Mouse (Mus musculus) frontal cortex, postnatal 10 days (tissue): ENCODE data around the gene Aurkb.
A peak's percentile ranks its signal among the peaks of the same experiment; 100 is the strongest.
"Not testable (repeated sequence)": the region's sequence is repeated elsewhere in the genome, so short reads cannot be mapped to it uniquely, and the experiment has no call there.

ENCODE experiments used
- DNase-seq, 2 experiments: peaks; one replicate each; pipeline ENCODE4 v3.0.0; 2022; ENCODE audit warnings: low spot score in 2 of 2, mixed read lengths in 1 of 2

Gene Aurkb

DNA sequence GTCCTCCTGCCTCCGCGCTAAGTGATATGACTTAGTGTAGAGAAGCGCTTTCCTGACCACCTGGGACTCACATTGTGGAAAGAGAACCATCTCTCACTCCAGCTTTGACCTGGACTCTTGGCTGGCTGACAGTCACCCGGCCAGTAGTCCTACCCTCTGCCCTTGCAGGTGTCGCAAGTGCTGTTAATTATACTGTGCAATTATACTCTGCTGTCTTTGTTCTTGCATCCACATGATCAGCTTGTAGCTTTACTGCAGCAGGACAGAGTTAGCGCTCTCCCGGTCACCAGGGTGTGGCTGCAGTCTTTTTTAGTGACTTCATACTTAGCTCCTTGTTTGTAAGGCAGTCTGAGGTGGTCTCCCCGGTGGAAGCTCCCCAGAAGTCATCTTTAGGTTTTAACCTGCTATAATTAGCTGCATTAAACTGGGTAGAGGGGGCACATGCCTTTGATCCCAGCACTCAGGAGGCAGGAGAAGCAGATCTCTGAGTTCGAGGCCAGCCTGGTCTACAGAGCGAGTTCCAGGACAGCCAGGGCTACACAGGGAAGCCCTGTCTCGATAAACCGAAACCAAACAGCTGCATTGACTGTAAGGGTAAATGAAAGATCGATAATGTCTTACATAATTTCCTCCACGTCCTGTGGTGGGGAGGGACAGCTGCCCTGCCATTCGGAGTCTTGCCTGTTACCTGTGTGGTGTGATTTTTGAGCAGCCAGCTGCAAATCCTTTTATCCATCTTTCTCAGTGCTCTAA lies 34.8 kb downstream of the Aurkb start:
- DNase-seq, result no peak

DNA sequence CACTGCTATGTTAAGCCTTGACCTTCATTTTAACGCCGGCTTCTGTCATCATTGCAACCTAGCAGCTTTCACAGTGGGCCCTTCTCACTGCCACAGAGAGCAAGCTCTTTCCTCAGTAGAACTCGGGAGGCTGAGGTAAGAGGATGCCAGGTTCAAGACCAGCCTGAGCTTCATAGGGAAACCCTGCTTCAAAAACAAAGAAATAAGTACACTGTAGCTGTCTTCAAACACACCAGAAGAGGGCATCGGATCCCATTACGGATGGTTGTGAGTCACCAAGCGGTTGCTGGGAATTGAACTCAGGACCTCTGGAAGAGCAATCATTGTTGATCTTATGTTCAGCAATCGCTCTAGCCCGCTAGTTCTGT lies 35.4 kb downstream of the Aurkb start:
- no peak for DNase-seq

DNA sequence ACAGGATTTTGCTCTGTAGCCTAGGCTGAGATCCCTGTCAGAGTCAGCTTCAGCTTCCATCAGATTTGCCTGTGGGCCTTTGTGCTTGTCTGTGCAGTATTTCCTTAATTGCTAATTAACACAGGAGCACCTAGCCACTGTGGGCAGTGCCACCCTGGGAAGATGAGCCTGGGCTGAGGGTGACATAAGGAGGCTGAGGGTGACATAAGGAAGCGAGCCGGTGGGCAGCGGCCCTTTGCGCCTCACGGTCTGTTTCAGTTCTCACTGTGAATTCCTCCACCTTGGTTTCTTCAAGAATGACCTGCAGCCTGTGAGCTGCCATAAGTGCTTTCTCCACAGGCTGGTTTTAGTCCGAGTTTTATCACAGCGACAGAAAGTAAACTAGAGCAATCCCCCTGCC lies 36.2 kb downstream of the Aurkb start:
- no peak for DNase-seq

- no peak for DNase-seq
These were observed 40.2 kb downstream of the Aurkb start for GRCm38 (mm10) chr11:69085608-69086007.

DNA sequence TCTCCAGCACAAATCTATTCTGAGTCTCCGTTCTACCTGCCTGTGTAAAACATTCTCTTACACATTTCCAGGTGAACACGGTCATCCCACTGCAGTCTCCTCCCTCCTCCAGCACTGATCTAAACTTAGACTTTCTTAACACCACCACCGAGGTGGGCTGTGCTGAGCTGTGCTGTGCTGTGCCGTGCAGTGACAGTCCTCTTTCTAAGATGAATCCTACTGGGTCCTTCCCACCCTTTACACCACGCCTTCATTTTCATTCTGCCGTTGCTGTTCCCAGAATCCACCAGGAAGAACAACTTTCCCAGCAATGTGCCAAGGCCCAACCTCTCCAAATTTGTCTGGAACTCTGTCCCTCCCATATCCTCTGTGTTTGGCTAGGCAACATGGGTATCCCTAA lies 40.9 kb downstream of the Aurkb start:
- DNase-seq, result peak in 1 of 2 experiments; percentile 58

DNA sequence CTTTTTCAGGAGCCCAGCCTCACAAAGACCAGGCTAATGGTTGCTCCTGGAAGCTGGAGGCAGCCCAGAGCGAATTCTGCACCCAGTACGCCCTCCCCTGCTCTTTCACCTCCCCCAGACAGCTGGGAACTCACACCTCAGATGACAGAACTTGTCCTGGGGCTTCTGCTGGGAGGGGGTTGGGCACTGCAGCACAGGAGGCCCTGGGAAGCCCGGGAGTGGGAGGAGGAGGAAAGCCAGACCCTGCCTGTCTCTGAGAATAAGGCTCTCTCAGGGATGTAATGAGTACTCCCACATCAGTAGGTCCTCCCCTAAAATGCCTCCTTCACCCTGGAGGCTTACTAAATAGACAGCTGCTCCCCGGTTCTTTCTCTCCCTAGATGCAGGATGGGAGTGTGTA lies 41.6 kb downstream of the Aurkb start:
- DNase-seq, result peak in 1 of 2 experiments; percentile 65

DNA sequence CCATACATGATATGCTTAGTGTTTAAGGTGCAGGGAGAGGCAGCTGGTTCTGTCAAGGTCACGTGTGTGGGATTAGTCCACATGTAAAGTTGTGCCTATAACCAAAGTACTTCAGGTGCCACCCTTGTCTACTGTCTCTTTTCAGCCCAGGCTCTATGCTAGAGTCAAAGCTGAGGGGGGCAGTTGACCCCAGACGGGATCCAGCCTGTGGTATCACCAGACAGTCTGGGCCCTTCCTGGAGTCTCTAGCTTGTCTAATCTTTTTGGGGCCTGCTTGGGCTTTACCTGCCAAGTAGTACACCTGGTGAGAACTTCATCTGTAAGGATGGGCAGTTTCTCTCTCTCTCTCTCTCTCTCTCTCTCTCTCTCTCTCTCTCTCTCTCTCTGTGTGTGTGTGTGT lies 42.1 kb downstream of the Aurkb start:
- no peak for DNase-seq

- peak; percentile 92 to 93 for DNase-seq
These were observed 42.8 kb downstream of the Aurkb start, which contains the start of gene Vamp2 for GRCm38 (mm10) chr11:69088103-69088855. Vamp2 (plus strand) TSS chr11:69088490.

DNA sequence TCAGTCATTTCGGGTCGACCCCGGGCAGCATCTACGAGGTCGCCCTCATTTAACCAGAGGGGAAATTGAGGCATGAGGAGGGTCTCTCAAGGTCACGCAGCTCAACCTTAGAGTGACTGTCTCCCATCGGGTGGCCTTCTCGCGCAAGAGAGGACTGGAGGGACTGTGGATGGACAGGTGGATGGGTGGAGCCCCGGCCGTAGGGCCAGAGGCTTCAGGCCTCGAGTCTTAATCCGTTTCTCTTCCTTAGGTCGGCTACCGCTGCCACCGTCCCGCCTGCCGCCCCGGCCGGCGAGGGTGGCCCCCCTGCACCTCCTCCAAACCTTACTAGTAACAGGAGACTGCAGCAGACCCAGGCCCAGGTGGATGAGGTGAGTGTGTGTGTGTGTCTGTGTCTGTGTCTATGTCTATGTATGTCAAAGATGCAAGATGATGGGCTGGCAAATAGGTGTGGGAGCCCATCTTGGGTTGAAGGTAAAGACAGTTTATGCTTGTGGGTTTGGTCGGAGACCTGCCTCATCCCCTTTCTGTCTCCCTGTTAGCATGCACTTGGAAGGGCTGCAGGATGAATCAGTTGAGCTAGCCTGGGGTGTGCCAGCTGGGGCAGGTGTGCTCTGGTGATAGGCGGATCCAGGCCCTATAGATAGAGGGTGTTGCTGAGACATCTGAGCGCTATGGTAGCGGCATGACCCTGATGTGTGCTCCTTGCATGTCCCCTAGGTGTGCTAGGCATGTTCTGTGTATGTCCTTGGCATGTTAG lies 43.6 kb downstream of the Aurkb start:
- peak in 1 of 2 experiments; percentile 36 for DNase-seq

DNA sequence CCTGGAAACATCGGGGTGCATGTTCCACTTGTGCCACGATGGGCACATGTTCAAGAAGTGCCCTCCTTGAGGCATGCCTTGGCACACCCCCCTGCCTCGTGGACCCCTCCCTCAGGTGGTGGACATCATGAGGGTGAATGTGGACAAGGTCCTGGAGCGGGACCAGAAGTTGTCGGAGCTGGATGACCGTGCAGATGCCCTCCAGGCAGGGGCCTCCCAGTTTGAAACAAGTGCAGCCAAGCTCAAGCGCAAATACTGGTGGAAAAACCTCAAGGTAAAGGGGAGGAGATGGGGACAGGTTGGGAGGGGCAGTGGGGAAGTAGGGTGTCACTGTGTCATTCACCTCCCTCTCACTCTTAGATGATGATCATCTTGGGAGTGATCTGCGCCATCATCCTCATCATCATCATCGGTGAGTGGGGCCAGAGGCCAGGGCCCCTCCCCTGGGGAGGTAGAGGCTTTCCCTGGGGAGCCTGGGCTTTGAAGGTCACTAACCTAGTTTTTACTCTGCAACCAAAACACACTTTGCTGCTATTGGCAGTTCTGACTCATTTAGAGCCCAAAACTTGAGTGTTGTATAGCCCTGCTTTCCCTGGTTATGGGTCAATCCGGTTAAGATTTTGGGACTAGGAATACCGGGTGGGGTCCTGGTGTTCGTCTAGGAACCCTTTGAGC lies 44.3 kb downstream of the Aurkb start:
- DNase-seq, result peak in 1 of 2 experiments; percentile 35

DNA sequence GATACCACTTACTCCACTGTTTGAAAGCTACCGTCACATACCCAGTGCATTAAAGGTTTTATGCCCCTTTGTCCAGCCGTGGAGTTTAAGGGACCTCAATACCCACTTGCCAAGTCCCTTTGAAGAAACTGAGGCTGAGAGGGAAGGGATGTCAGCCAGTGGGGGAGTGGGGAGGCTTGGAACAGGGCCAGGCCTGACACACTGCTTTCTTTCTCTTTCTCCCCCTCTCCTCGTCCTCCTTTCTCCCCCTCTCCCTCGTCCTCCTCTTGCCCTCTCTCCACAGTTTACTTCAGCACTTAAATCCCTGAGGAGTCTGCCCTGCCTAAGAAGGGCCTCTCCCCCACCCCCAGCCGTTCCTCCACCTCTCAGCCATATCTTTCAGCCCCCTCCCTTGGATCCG lies 44.9 kb downstream of the Aurkb start:
- DNase-seq, result no peak

GRCm38 (mm10) chr11:69091566-69092385 lies 46.3 kb downstream of the Aurkb start:
- no peak for DNase-seq

- peak; percentile 54 to 76 for DNase-seq
These were observed 46.9 kb downstream of the Aurkb start for GRCm38 (mm10) chr11:69092386-69092751.

GRCm38 (mm10) chr11:69092871-69093270 lies 47.4 kb downstream of the Aurkb start:
- DNase-seq, result no peak

DNA sequence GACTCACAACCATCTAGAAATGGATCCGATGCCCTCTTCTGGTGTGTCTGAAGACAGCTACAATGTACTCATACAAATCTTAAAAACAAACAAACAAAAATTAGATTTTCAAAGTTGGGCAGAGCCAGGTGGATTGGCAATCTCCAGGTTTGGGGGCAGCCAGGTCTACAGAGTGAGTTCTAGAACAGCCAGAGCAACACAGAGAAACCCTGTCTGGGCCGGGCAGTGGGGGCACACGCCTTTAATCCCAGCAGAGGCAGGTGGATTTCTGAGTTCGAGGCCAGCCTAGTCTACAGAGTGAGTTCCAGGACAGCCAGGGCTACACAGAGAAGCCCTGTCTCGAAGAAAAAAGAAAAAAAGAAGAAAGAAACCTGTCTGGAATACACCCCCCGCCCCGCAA lies 48.4 kb downstream of the Aurkb start:
- not testable (repeated sequence) for DNase-seq

GRCm38 (mm10) chr11:69094697-69095429 lies 49.4 kb downstream of the Aurkb start, which contains the start of gene Per1:
Per1 (plus strand) TSS chr11:69095217.
- peak; percentile 100 for DNase-seq

DNA sequence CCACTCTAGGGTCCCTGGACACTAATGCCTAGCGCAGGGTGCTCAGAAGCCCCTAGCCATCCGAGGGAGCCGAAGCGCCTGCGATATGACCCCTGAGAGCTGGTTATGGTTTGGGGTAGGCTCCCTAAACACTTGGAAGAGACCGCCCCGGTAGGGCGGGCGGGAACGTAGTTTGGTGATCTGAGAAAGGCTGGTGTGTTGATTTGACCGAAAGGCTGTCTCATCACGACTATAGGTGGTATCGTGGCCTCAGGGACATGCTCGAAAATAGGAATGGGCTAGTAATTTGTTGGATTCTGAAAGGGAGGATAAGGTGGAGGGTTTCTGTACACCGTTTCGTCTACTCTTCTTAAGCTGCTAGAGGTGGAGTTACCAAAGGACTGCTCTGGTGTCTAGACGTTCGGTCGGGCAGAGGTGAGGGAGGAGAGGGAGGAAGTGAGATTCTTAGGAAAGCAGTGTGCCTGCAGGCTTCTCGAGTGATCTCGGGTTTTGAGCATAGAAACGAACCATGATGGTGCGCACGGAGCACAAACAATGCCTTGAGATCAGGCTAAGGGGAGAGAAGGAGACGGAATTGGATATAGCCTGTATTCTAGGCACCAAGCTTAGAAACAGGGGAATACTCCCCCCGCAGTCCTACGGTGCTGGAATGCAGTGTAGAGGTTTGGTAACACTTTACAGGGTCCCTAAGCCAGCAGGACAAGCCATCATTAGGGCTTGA lies 50.2 kb downstream of the Aurkb start:
- peak in 1 of 2 experiments; percentile 29 for DNase-seq

GRCm38 (mm10) chr11:69096360-69096986 lies 51.0 kb downstream of the Aurkb start:
- DNase-seq, result no peak
